Mouse (Mus musculus): ENCODE measurements around the gene Mtg1.

DNA sequence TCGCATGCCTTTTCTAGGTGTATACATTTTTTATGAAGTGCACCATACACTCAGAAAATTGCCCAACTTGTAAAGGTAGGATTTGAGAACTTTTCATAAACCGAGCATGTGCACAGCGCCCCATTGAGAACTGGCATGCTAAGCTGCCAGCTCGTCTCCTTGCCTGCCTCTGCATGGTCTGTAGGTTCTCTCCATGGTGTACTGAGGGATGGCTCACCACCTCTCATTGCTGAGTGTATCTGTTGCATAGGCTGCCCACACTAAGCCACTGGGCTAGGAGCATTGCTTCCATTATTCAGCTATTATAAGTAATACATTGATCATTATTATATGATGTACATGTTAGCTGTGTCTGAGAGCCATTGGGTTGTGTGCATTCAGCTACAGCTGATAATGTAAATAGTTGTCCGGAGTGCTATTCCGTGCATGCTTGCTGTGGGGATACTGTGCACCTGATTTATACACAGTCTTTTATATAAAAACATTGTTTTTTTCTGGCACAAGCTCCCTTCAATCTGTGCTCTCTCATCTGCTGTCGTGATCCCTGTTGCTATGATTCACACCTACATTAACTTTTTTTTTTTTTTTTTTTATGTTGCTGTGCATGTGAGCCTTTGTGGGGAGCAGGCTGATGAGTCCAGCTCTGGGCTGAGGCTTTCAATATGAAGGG is 50.5 kb downstream of the Mtg1 start:
- TF ChIP-seq CTCF (IDR thresholded peaks at IDR 0.05; ENCODE audit: borderline replicate concordance, extremely low read depth, insufficient read depth, insufficient read length) (no peak), POLR2A (IDR thresholded peaks at IDR 0.05; ENCODE audit: borderline replicate concordance, extremely low read depth, insufficient read depth, insufficient read length, poor library complexity, severe bottlenecking) (no peak)
